Mouse (Mus musculus) liver, postnatal 0 days (tissue): ENCODE results near the gene Limd2.

Experiments used
- CTCF ChIP-seq: sonication (generic); IDR thresholded peaks from 2 replicates; pipeline ENCODE4 v1.5.1; 2016; ENCODE audit warnings: antibody characterized with exemption, low read depth
- EP300 ChIP-seq: IDR thresholded peaks from 2 replicates; pipeline ENCODE4 v1.6.1; 2016; ENCODE audit warnings: antibody characterized with exemption, low read depth, mild to moderate bottlenecking

GRCm38 (mm10) chr11:106191716-106192115 is 31.1 kb upstream of the Limd2 start:
- no peak for TF ChIP-seq CTCF
- no peak for TF ChIP-seq EP300
